Mouse (Mus musculus): ENCODE measurements around the gene Wnt1.

Wnt1 gene

GRCm38 (mm10) chr15:98778191-98778770 lies 11.4 kb upstream of the Wnt1 start:
- DNase-seq = no peak

- DNase-seq = no peak
These were observed 10.9 kb upstream of the Wnt1 start for GRCm38 (mm10) chr15:98778806-98779205.

- no peak for DNase-seq
These were observed 9.6 kb upstream of the Wnt1 start for GRCm38 (mm10) chr15:98780075-98780474.

- no peak for DNase-seq
These were observed 9.1 kb upstream of the Wnt1 start for GRCm38 (mm10) chr15:98780573-98780972.

- no peak for DNase-seq
These were observed 8.5 kb upstream of the Wnt1 start for GRCm38 (mm10) chr15:98781166-98781565.

GRCm38 (mm10) chr15:98785744-98786143 lies 3.9 kb upstream of the Wnt1 start:
- DNase-seq = peak in 1 of 2 experiments; percentile 43

GRCm38 (mm10) chr15:98787930-98788329 lies 1.7 kb upstream of the Wnt1 start:
- no peak for DNase-seq

GRCm38 (mm10) chr15:98788972-98789660 lies 541 bp upstream of the Wnt1 start:
- no peak for DNase-seq

GRCm38 (mm10) chr15:98790761-98791160 lies 1.1 kb downstream of the Wnt1 start:
- no peak for DNase-seq

- no peak for DNase-seq
These were observed 1.6 kb downstream of the Wnt1 start for GRCm38 (mm10) chr15:98791221-98791620.

GRCm38 (mm10) chr15:98791771-98792170 lies 2.1 kb downstream of the Wnt1 start:
- DNase-seq = no peak

GRCm38 (mm10) chr15:98792233-98793020 lies 2.8 kb downstream of the Wnt1 start:
- no peak for DNase-seq

- DNase-seq = no peak
These were observed 3.6 kb downstream of the Wnt1 start for GRCm38 (mm10) chr15:98793141-98793698.

GRCm38 (mm10) chr15:98796803-98797595 lies 7.3 kb downstream of the Wnt1 start:
- no peak for DNase-seq

- no peak for DNase-seq
These were observed 8.3 kb downstream of the Wnt1 start for GRCm38 (mm10) chr15:98797835-98798492.

- no peak for DNase-seq
These were observed 9.2 kb downstream of the Wnt1 start for GRCm38 (mm10) chr15:98798903-98799302.

- peak; percentile 77 to 90 for DNase-seq
These were observed 9.7 kb downstream of the Wnt1 start for GRCm38 (mm10) chr15:98799396-98799795.

GRCm38 (mm10) chr15:98802926-98803325 lies 13.3 kb downstream of the Wnt1 start:
- DNase-seq = peak; percentile 44 to 60

GRCm38 (mm10) chr15:98804054-98804453 lies 14.4 kb downstream of the Wnt1 start:
- peak; percentile 84 to 88 for DNase-seq

- DNase-seq = peak; percentile 78 to 79
These were observed 15.8 kb downstream of the Wnt1 start for GRCm38 (mm10) chr15:98805324-98806040.

- DNase-seq = no peak
These were observed 16.6 kb downstream of the Wnt1 start for GRCm38 (mm10) chr15:98806071-98806808.
